Mouse (Mus musculus) right cerebral cortex, postnatal 4 days (tissue): ENCODE results near the gene Gm42669.
A peak's percentile ranks its signal among the peaks of the same experiment; 100 is the strongest.

Source experiments
- DNase-seq: peaks from one replicate; pipeline ENCODE4 v3.0.0-alpha.2; 2022

The Gm42669 gene

DNA sequence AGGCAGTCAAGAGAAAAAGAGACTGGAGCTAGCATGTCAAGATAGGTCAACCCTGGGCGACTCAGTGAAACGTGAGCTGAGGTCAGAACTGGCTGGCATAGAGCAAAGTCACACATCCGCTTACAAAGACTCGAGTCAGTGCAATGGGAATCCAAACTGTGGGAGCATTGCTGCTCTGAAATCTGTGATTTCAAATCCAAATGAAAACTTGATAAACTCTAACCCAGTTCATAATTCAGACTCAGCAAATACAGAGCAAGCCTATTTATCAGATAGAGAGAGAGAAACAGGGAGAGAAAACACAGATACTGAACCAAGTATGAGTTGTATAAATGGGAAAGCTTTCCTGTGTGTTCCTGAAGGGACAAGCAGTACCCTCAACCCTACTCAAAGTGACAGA is at the start of gene Gm42669:
Gm42669 (plus strand) TSS at position 301 of the 400 bp plus-strand sequence.
- no peak for DNase-seq

DNA sequence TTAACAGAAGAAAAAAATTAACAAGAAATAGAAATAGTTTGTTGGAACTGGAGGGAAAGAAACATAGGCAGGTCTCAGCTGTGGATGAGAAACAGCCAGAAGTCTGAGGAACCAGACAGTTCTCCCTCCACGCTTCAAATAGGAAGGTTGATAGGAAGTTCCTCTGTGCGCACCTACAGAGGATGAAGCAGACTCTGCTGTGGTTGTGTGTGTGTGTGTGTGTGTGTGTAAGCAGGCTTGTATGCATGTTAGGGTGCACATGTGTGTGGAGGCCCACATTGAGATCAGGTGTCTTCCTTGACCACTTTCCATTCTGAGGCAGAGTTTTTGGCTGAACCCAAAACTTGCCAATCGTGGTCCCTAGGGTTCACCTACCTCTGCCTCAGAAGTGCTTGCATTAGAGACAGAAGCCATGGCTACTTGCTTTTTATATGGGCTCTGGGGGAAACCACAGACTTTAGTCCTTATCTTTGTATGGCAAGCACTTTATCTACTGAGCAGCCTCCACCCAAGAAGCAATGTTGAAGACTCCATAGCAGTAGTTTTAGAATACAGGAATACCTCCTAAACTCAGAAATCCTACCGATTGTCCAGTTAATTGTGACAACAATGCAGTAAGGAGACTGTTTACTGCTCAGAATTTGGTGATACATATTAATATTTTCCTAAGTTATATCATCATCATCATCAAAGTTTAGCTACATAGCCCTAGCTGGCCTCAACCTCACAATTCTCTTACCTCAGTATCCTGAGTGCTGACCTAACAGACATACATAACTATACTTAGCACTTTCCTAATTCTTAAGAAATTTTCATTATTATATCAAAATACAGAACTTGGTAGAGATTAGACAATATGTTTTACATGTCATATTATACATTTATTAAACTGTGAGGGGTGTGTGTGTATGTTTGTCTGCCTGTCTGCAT is 45.0 kb upstream of the Gm42669 start:
- no peak for DNase-seq

DNA sequence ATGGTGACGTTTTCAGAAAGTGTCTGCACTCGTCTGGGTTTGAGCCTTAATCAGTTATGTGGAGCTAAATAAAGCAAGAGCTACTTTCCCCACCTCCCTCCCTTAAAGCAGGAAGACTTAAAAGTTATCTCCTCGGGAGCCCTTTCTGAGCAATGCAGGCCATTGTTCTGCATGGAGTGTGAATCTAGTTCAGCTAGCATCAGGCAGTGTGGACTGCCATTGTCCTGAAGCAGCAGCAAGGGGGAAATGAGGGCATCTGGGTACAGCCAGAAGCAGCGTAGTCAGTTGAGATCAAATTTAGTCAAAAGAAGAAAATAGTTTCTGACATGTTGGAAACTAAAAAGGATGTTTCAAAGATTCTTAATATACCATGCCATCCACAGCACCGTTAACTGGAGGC is 40.9 kb upstream of the Gm42669 start:
- DNase-seq, result no peak

DNA sequence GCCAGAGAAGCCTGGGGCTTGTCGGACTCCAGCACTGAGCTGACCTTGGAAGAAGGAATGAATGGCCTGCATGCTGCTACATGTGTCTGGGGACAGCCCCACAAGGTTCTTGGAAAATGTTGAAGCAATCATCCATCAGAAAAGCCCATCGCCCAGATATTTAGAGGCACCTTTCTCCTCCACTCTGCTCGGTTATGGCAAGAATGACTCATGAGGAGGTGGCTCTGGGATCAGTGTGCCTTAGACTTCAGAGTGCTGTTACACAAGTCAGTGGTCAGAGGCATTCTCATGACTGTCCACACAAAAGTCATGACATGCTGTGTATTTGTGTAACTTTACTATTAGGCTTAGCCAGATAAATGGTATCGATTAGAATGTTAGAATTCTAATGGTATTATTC is 40.3 kb upstream of the Gm42669 start:
- no peak for DNase-seq

DNA sequence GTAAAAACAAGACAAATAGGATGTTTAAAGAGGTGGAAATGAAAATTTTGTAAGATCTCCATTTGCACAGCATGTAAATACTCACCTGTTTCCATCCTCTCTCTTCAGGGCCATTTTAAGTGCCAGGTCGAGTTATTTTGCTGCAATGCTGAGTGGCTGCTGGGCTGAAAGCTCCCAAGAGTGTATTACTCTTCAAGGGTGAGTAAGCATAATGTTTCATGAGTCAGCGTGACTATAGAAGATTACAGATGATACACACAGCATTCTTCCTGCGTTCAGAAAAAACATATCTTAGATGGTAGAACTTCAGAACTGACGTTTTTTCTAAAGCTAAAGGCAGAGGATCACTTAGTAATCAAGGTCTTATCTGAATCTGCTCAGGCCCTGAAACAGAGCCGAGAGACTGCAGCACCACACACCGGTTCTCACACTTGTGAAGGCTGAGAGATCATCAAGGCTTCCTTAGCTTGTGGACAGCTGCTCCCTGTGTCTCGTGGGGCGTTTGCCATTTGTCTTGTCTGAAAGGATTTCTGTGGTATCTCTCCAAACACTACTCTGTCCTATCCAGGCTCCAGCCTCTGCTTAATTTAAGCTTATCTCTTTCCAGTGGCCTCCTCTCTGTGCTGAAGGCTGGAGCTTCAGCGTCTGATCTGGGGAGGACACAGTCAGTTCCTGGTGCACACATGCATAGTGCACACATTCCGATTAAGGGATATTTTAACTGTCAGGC is 36.7 kb upstream of the Gm42669 start:
- no peak for DNase-seq

DNA sequence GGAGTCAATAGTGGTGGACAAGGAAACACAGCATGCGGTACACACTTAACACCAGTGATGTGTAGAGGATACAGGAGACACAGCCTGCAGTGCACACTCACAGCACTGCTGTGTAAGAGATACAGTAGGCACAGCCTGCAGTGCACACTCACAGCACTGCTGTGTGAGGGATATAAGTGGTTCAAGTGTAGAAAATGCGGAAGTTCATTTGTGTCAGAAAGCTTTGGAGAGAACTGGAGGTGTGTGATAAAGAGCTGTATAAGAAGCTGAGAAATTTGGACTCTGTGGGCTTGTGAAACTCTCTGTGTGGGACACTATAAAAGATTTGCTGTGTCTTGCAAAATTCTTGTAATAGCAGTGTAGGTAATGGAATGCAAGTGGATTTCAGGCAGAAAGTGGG is 27.2 kb upstream of the Gm42669 start:
- DNase-seq, result no peak

DNA sequence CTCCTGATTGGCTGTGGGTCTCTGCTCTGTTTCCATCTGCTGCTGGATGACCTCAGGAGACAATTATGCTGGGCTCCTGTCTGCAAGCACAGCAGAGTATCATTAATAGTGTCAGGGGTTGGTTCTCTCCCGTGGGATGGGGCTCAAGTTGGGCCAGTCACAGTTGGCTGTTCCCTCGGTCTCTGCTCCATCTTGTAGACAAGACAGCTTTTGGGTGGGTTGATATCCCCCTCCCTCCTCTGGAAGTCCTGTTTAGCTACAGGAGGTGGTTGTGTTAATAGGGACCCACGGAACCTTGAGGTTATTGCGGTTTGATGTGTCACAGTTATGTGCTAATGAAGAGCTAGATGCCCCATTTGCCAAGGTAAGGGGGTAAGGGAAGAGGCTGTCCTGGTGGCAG is 18.4 kb upstream of the Gm42669 start:
- DNase-seq, result no peak

DNA sequence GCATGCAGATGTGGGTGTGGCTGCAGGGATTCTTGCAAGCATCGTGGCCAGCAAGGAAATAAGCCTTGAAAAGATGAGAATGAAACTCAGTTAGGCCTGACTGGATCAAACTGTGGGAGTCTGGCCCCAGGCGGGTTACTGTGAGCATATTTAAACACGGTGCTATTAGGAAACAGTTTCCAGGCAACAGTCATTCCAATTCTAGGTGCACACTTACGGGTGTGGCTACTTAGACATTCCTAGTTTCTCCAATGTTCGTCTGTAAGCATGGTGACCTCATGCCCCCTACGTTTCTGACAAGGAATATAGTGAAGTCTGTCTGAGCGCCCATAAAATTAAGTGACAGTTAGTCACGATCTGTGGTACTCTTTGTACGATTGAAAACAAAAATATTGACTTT is 16.4 kb upstream of the Gm42669 start:
- DNase-seq, result no peak

DNA sequence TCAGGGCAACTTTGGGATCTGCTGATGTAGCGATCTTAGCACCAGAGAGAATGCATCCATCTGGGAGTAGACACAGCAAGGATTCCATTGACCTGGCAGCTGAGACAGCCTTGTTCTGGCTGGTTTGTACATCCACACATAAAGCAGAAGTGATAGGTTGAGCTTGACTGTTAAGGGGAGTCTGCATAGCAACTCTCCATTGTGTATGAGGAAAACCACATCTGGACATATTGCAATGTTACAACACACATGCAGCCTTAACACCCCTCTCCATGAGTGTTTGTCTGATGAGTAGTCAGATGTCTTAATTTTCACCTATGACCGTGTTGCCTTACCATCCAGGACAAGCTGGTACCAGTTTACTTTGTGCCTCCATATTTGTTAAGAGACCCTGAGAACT is 14.9 kb upstream of the Gm42669 start:
- DNase-seq, result no peak

DNA sequence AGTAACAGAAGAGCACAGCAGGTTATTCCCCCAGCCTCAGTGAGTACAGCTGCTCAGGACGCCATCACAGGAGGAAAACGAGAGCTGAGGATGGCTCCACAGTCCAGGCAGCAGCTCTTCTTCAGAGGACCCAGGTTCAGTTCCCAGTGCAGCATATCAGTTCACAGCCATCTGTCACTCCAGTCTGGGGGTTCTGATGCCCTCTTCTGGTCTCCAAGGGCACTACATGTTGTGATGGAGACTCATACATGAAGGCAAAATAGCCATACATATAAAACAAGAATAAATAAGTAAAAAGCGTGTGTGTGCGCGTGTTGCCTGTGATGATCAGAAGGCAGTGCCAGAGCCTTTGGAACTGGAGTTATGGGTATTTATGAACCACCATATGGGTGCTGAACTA is 12.7 kb upstream of the Gm42669 start:
- DNase-seq, result no peak

DNA sequence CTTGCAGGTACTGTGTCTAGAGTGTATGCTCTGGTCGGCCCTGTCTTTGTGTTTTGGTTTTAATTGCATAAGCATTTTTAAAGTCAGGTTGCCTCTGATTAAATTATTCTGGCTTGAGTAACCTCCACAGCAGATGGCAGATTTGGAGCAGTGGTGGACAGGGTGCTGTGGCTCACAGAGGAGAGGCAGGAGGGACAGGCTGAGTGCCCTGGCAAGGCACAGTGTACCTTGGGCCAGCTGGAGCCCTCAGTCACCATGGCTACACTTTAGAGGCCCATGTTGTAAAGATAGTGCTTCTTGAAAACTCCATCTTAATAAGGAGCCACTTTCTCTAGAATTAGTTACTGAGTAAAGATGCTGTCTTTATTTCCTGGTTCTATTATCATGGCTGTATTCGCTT is 11.4 kb upstream of the Gm42669 start:
- no peak for DNase-seq

DNA sequence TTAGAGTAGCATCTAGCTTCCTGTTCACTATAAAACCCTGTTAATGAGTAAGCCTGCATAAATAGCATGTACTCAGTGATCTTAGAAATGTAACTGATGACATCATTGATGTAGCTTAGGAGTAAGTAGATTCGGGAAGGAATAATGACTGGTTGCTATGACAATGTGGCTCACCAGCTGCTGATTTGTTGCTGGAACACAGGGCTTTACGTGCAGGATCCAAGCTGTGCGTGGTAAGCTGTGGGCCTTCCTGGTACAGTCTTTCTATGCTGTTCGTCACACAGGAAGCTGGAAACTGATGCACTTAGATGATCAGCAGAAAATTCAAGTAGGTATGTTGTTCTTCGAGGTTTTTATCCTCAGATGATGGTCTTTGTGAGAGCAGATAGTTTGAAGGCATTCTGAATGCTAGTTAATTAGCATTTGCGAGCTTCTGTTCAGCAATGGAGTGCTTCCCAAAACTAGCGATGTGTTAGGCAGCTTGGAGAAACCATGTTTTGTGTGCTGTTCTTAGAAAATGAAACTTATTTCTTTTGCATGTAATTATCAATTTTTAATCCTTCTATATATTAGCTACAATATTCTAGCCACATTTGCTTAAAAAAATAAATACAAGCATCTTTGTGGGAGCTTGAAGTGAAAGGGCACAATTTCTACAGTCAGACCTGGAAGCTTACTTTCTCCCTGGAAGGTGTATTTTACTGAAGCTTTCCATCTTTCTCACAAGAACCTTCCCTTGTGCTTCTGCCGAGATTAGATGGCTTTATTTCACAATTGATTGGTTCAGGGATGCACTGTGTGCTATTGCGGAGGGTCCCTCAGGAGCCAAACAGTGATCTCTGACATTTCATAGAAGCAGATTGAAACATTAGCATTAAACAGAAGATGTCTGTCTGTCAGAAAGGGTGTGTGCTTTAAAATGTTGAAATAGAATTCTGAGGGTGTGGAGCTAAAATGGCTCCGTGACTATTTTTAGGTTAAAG is 9.6 kb upstream of the Gm42669 start:
- peak; percentile 45 for DNase-seq

DNA sequence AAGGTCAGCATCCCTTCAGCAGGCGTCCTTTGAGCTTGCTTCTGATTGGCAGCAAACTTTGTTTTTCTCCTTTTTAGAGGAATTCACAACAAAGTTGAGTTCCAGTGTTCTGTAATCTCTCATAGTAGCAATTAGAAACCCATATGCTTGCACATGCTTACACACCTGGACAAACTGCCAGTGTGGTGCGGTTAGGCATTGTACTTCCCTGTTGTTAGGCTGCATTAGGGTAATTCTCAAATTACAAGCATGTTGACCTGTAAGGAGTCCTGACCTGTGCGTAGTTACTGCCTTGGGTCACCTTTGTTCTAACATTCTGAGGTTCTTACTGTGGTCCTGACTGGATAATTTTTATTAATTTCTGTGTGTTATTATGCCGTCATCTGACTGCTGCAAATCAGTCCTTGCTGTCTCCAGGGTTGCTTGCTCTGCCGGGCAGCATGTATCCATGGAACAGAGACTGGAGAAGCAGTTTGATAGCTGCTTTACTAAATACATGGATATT is 8.6 kb upstream of the Gm42669 start:
- no peak for DNase-seq

DNA sequence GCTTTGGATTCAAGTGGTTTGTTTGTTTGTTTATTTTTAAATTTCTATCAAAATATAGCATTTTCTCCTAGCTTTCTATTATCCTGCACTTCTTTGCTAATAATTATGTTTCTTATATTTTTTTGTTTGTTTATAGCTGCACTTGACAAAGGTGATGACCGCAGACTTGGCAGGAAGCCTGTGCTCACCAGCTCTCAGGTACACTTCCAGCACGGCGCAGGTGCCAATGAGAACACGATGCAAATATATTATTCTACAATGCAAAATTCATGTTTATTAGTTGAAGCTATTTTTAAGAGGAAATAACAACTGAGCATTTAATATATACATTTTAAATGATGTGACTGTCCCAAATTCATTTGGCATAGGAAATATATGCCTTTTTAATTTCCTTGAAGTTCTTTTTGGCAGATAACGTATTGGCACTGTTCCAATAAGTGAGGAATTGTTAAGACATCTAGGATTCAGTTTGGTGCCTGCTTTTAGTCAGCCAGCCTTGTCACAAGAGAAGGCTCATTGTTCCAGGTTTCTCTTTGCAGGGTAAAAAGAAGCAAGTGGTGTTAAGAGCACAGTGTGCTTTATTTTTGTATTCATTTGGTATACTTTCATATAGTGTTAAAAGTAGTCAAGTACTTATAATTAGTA is 7.4 kb upstream of the Gm42669 start:
- DNase-seq, result no peak

DNA sequence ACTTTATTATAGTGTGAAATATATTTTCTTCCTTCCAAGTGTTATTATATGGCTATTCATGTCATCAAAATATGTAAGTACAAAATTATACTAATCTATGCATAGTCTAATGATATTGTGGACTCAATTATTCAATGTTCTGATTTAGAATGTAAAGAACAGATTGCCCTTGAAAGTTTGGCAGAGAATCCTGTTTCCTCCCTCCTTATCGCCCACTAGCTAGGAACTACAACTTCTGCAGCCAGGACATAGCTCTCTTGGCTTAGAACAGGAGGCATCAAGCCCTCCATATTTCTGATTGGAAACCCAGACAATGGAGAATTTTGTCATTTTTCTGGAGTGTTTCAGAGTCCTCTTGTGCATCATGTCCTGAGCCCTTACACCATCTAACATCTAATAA is 6.7 kb upstream of the Gm42669 start:
- no peak for DNase-seq

DNA sequence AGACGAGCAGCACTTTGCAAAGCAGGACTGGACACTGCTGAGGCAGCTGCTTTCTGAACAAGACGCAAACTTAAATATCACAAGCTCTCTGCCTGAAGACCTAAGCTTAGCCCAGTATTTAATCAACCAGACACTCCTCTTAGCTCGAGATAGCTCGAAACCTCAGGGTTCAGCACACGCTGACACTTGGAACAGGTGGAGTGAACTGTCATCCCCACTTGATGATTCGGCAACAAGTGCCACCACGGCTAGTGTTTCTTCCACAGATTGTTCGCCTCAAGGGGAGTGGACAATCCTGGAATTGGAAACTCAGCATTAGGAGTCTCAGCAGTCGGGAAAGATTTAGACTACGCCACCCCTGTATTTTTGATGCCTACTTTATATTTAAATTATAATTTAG is 3.1 kb downstream of the Gm42669 start:
- no peak for DNase-seq

DNA sequence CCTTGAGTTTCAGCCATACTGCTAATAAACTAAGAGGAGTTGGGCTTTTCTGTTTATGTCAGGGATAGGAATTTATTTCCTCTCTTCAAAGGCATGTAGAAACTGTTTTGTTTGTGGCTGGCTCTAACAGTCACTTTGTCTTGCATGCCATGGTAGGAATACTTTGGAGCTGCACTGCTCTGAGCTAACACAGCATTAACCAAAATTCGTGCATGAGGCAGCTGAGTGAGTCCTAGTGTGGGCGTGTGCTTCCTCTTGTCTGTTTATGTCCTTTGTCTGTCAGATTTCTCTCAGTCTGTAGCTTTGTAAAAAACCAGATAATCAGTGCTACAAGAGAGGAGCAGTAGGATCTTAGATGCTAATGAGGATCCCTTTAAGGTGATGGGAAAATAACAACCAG is 3.9 kb downstream of the Gm42669 start:
- DNase-seq, result no peak

DNA sequence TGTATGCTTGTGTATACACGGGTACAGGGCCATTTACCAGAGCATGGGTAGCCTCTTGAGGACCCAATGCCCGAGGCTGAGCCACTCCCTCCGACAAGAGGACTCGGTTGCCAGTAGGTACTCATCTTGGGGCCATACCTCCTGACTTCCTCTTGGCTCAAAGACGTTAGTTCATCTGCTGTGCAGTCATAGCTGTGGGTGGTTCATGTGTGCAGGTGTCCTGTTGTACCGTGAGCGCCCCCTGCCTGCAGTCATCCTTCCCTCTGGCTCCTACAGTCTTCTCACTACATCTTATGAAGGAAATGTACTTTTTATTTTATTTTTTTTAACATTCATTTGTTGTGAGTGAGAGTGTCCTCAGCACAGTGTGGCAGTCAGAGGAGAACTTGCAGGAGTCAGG is 6.2 kb downstream of the Gm42669 start:
- peak; percentile 58 for DNase-seq

DNA sequence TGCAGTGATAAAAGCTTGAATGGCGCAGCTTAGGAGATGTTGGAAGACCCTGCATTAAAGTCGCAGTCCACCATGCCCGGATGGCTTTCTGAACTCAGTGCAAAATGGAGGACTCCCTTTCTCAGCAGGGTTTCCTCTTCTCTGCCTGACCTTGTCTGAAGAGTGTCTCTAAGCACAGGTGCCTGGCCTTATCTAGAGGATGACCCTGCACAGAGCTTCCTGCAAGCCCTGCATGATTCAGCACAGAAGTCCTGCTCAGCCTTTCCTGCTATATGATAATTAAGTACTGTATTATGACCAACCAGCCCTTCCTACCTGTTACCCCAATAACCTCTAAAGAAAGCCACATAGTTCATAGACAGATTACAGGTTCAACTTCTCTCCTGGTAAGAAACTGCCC is 8.0 kb downstream of the Gm42669 start:
- DNase-seq, result no peak

DNA sequence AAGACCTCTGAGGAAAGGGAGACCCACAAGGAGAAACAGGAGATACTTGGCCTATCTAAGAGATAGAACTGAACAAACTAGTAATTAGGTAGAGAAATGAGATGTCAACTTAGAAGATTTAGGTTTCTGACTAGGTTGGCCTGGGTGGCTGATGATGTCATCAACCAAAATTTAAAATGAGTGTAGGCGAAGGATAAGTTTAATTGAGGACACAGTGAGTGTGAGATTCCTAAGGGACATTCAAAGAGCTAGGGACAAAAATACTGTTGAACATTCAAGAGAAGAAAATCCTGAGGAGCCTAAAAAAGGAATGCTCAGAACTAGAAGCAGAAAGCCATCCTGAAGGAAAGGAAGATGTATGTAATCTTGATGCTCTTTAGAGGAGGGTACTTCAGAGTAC is 8.7 kb downstream of the Gm42669 start:
- no peak for DNase-seq

DNA sequence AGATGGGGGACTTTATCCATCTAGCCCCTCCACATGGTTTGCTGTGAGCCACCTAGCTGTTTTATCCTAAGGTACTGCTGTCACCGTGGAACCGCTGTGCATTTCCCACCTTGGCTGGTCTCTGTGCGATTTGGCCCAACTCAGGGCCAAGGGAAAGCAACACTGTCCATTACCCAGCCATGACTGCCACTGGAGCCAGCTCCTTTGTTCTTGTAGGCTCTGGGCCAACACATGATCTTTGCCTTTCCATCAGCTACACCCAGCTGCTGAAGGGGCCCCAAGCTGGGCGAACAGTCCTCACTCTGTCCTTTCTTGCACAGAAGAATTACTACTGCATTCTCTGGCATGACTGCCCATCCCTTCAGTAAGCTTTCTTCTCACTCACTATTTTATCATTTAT is 11.2 kb downstream of the Gm42669 start:
- no peak for DNase-seq

DNA sequence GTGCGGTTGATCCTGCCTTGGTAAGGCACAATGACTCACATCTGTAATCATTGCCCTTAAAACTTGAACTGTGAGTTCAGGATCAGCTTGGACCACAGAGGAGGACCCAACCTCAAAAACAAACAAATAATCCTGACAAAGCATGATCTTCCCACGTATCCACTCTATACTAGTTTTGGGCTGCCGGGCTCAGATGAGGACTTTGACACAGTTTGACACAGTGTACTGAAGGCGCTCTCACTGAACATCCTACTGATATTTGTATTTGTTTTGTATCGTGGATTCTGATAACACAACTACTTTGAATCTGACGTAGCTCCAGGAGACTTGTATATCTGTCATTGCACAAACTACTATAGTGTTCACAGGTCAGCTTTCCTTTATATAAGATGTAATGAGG is 14.0 kb downstream of the Gm42669 start:
- no peak for DNase-seq
